Comparison of ENCODE assay signal across 14 mouse cellular contexts in the genomic region with DNA sequence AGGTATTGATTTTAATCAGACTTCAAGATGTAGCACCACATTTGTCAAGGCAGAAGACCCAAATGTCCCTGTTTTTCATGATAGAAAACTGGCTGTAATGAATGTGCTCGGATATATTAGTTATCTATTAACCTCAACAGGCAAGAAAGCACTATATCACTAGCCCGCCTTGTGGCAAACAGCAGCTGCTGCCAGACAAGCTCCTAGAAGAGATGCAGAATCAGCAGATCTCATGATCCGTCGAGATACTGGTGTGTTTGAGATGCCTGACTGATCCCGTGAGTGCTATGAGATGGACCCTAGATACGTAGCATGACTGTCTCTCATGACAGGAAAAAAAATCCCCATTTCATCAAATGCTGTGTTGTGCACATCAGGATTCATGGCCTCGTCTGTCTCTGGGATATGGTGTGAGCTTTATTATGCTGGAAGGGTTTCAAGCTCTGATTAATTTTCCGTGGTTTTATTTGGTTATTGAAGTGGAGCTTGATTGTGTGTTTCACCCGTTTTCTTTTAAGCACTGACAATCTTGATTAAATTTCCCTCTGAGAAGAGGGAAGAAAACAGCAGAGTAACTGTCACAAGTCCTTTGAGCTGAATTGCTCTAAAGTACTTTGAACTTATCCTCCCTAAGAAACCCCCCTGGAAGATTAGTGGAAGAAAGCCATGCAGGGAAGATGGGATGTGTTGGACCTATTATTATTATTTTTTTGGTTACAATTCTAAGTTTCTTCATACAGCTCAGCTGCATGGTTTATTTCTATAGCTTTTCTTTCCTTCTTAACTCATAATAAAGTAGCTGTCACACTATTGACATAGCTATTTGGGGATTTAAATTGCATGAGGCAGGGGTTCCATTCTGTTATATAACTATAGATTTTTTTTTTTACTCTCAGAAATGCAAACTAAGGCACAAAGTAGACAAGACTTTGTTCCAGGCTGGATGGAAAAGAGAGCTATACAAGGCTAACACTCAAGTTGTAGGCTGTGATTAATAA.
DNase-seq lines count a peak whose midpoint lies in the region; ATAC-seq and TF ChIP-seq lines count a peak whose summit lies in the region.
"Had no signal": no experiment of that assay in that cellular context is flagged by ENCODE, and none has a peak within 500 bp of the region (broad histone marks: within the 10 kb centered on the region; RNA-seq: fewer than 3 reads in every experiment).

No protein-coding gene starts in this region.

- H3K4me1 ChIP-seq in kidney, adult 2 months (ENCODE audit: control insufficient read depth, insufficient read depth, low read length), result no peaks in the 10 kb centered on the region
- H3K4me1 ChIP-seq in kidney, embryonic 14.5 days (ENCODE audit: control insufficient read depth, insufficient read depth, low read length), result no peaks in the 10 kb centered on the region
- H3K4me1 ChIP-seq in hindbrain, embryonic 14.5 days (replicated peaks; ENCODE audit: control insufficient read depth, insufficient read depth, low read length), result peaks cover 11% of the 10 kb centered on the region; the same call in 1 of the 2 replicates
- no peaks in the 10 kb centered on the region for H3K4me1 ChIP-seq in neural tube, embryonic 14.5 days (ENCODE audit: control insufficient read depth, insufficient read depth, low read length)
- H3K4me1 ChIP-seq in liver, embryonic 11.5 days (replicated peaks; ENCODE audit: control insufficient read depth, insufficient read depth, low read length), result no peaks in the 10 kb centered on the region
- H3K4me1 ChIP-seq: heart, embryonic 15.5 days; liver, embryonic 15.5 days; stomach, embryonic 15.5 days had no signal

- ATAC-seq in kidney, embryonic 14.5 days (ENCODE audit: low FRiP score, low TSS enrichment), result no peak
- ATAC-seq in hindbrain, embryonic 14.5 days (ENCODE audit: low FRiP score), result peak; percentile 40; the same call in 1 of the 2 replicates
- ATAC-seq in neural tube, embryonic 14.5 days (ENCODE audit: low read depth), result 0 out of 2 replicates have a peak, but pooled peaks have one; percentile 24
- ATAC-seq in liver, embryonic 11.5 days (replicated peaks; ENCODE audit: low FRiP score), result no peak

- H3K4me3 ChIP-seq in kidney, adult 2 months (ENCODE audit: insufficient read depth, low read depth, low read length), result no peak overlapping the region
- H3K4me3 ChIP-seq in kidney, embryonic 14.5 days (ENCODE audit: low read length), result no peak overlapping the region
- H3K4me3 ChIP-seq in hindbrain, embryonic 14.5 days (replicated peaks; ENCODE audit: low read length), result no peak overlapping the region
- H3K4me3 ChIP-seq in neural tube, embryonic 14.5 days (ENCODE audit: low read depth, low read length), result no peak overlapping the region
- no peak overlapping the region for H3K4me3 ChIP-seq in liver, embryonic 11.5 days (ENCODE audit: low read depth, low read length)
- H3K4me3 ChIP-seq: heart, embryonic 15.5 days; liver, embryonic 15.5 days; stomach, embryonic 15.5 days had no signal

- no peaks in the 10 kb centered on the region for H3K27me3 ChIP-seq in kidney, adult 2 months (replicated peaks; ENCODE audit: control insufficient read depth, insufficient read depth, low read length)
- H3K27me3 ChIP-seq in kidney, embryonic 14.5 days (ENCODE audit: control insufficient read depth, insufficient read depth, low read length), result no peaks in the 10 kb centered on the region
- no peaks in the 10 kb centered on the region for H3K27me3 ChIP-seq in hindbrain, embryonic 14.5 days (ENCODE audit: control insufficient read depth, insufficient read depth, low read length)
- H3K27me3 ChIP-seq in neural tube, embryonic 14.5 days (ENCODE audit: control insufficient read depth, insufficient read depth, low read length), result no peaks in the 10 kb centered on the region
- H3K27me3 ChIP-seq in liver, embryonic 11.5 days (replicated peaks; ENCODE audit: control insufficient read depth, insufficient read depth, low read length), result no peaks in the 10 kb centered on the region
- H3K27me3 ChIP-seq: heart, embryonic 15.5 days; liver, embryonic 15.5 days; stomach, embryonic 15.5 days had no signal

- H3K36me3 ChIP-seq in kidney, adult 2 months (ENCODE audit: control insufficient read depth, insufficient read depth, low read length), result no peaks in the 10 kb centered on the region
- no peaks in the 10 kb centered on the region for H3K36me3 ChIP-seq in kidney, embryonic 14.5 days (ENCODE audit: control insufficient read depth, insufficient read depth, low read length)
- no peaks in the 10 kb centered on the region for H3K36me3 ChIP-seq in hindbrain, embryonic 14.5 days (replicated peaks; ENCODE audit: control insufficient read depth, insufficient read depth)
- H3K36me3 ChIP-seq in neural tube, embryonic 14.5 days (ENCODE audit: control insufficient read depth, insufficient read depth, low read length), result no peaks in the 10 kb centered on the region
- H3K36me3 ChIP-seq in liver, embryonic 11.5 days (ENCODE audit: control insufficient read depth, insufficient read depth, low read length), result no peaks in the 10 kb centered on the region
- H3K36me3 ChIP-seq: heart, embryonic 15.5 days; liver, embryonic 15.5 days; stomach, embryonic 15.5 days had no signal

- WGBS in kidney, adult 2 months, result 27% methylated on average over 9 of the region's 9 CpGs
- 42% methylated on average over 9 of the region's 9 CpGs for WGBS in kidney, embryonic 14.5 days
- WGBS in hindbrain, embryonic 14.5 days, result 30% methylated on average over 9 of the region's 9 CpGs
- 46% methylated on average over 9 of the region's 9 CpGs for WGBS in neural tube, embryonic 14.5 days
- WGBS in liver, embryonic 11.5 days, result 64% methylated on average over 9 of the region's 9 CpGs

- DNase-seq in kidney, adult 2 months, result peak; percentile 26
- DNase-seq in hindbrain, embryonic 14.5 days (ENCODE audit: low spot score), result no peak
- DNase-seq in kidney, postnatal 25 days, result peak; percentile 4 to 36
- no peak for DNase-seq in frontal cortex, postnatal 36 days (ENCODE audit: low spot score in 2 of 2)
- DNase-seq in liver, embryonic 11.5 days (ENCODE audit: low spot score), result no peak
- no peak for DNase-seq in layer of hippocampus, adult 18-20 months (ENCODE audit: low spot score in 2 of 2)
- DNase-seq: cerebellum, adult 11 months; lung, postnatal 36 days; thymus, postnatal 14 days had no signal

- TF ChIP-seq CTCF in kidney, adult 2 months (conservative IDR thresholded peaks at IDR 0.05; ENCODE audit: insufficient read depth, insufficient read length, low read depth, low read length), result no peak

- H3K4me2 ChIP-seq in kidney, embryonic 14.5 days (replicated peaks; ENCODE audit: low read depth, low read length), result no peak overlapping the region
- H3K4me2 ChIP-seq in hindbrain, embryonic 14.5 days (replicated peaks), result peak overlapping the region; percentile 24; the same call in 1 of the 2 replicates
- no peak overlapping the region for H3K4me2 ChIP-seq in neural tube, embryonic 14.5 days (ENCODE audit: low read depth, low read length)
- H3K4me2 ChIP-seq in liver, embryonic 11.5 days, result no peak overlapping the region
- H3K4me2 ChIP-seq: heart, embryonic 15.5 days; liver, embryonic 15.5 days; stomach, embryonic 15.5 days had no signal

- no peaks in the 10 kb centered on the region for H3K9me3 ChIP-seq in kidney, embryonic 14.5 days (ENCODE audit: control insufficient read depth, low read length)
- no peaks in the 10 kb centered on the region for H3K9me3 ChIP-seq in hindbrain, embryonic 14.5 days (ENCODE audit: control insufficient read depth, low read length)
- H3K9me3 ChIP-seq in neural tube, embryonic 14.5 days (ENCODE audit: control insufficient read depth, low read length), result no peaks in the 10 kb centered on the region
- no peaks in the 10 kb centered on the region for H3K9me3 ChIP-seq in liver, embryonic 11.5 days (ENCODE audit: control insufficient read depth, low read length)
- H3K9me3 ChIP-seq: heart, embryonic 15.5 days; liver, embryonic 15.5 days; stomach, embryonic 15.5 days had no signal

- no peak overlapping the region for H3K9ac ChIP-seq in kidney, embryonic 14.5 days (ENCODE audit: low read depth, low read length)
- H3K9ac ChIP-seq in hindbrain, embryonic 14.5 days, result no peak overlapping the region
- H3K9ac ChIP-seq in neural tube, embryonic 14.5 days (replicated peaks; ENCODE audit: low read depth, low read length), result no peak overlapping the region
- H3K9ac ChIP-seq in liver, embryonic 11.5 days (ENCODE audit: low read depth, low read length), result no peak overlapping the region
- H3K9ac ChIP-seq: heart, embryonic 15.5 days; liver, embryonic 15.5 days; stomach, embryonic 15.5 days had no signal

- TF ChIP-seq POLR2A in kidney, adult 2 months (IDR thresholded peaks at IDR 0.05; ENCODE audit: low read depth, low read length), result no peak

- no peak overlapping the region for H3K27ac ChIP-seq in kidney, adult 2 months (ENCODE audit: insufficient read depth, low read depth, low read length)
- no peak overlapping the region for H3K27ac ChIP-seq in kidney, embryonic 14.5 days (ENCODE audit: low read depth, low read length)
- H3K27ac ChIP-seq in hindbrain, embryonic 14.5 days, result no peak overlapping the region
- peak overlapping the region; percentile 22; the same call in 1 of the 2 replicates for H3K27ac ChIP-seq in neural tube, embryonic 14.5 days (ENCODE audit: low read depth, low read length)
- H3K27ac ChIP-seq in liver, embryonic 11.5 days (ENCODE audit: low read depth, low read length), result no peak overlapping the region
- H3K27ac ChIP-seq: heart, embryonic 15.5 days; liver, embryonic 15.5 days; stomach, embryonic 15.5 days had no signal

Comparison
In these comparisons a context has a peak if more than half of its experiments do, and no peak if none do; other contexts are left out.
1. DNase-seq: peak in kidney, adult 2 months (single experiment) and kidney, postnatal 25 days (2 of 2); none in hindbrain, embryonic 14.5 days (single experiment), frontal cortex, postnatal 36 days (0 of 2), liver, embryonic 11.5 days (single experiment) and layer of hippocampus, adult 18-20 months (0 of 2).
2. ATAC-seq: peak in hindbrain, embryonic 14.5 days (single experiment) and neural tube, embryonic 14.5 days (single experiment); none in kidney, embryonic 14.5 days (single experiment) and liver, embryonic 11.5 days (single experiment).